Mouse (Mus musculus) forebrain, postnatal 0 days (tissue): ENCODE measurements around the gene Neurl1b. TPM values are rescaled to one million over a fixed set of nuclear protein-coding genes. Genes with fewer than 3 reads are reported as not detected.

ENCODE experiments used
- ATAC-seq: fragments of 200-750 bp; cut with Nextera tagmentation; 2 replicates; pipeline ENCODE4 v1.8.0; 2017; ENCODE audit warnings: mild to moderate bottlenecking, moderate library complexity
- DNase-seq: peaks from one replicate; pipeline ENCODE4 v3.0.0-alpha.2; 2015
- H3K27ac ChIP-seq: fragments of 300-500 bp; sonication (generic); 2 replicates; pipeline ENCODE4 v1.5.1; 2014; ENCODE audit warnings: low read depth, mild to moderate bottlenecking, antibody characterized with exemption, low read length, moderate library complexity, mixed read lengths
- H3K27me3 ChIP-seq: fragments of 300-500 bp; sonication (generic); 2 replicates; pipeline ENCODE4 v1.6.1; 2014; ENCODE audit warnings: mild to moderate bottlenecking, low read length, mixed read lengths; ENCODE audit not compliant: insufficient read depth
- H3K36me3 ChIP-seq: fragments of 300-500 bp; sonication (generic); 2 replicates; pipeline ENCODE4 v1.6.1; 2014; ENCODE audit warnings: mild to moderate bottlenecking, moderate library complexity; ENCODE audit not compliant: insufficient read depth
- H3K4me1 ChIP-seq: fragments of 300-500 bp; sonication (generic); 2 replicates; pipeline ENCODE4 v1.6.1; 2014; ENCODE audit warnings: antibody characterized with exemption; ENCODE audit not compliant: insufficient read depth
- H3K4me2 ChIP-seq: fragments of 300-500 bp; sonication (generic); 2 replicates; pipeline ENCODE4 v1.6.1; 2014; ENCODE audit warnings: low read depth, mild to moderate bottlenecking, moderate library complexity
- H3K4me3 ChIP-seq: fragments of 300-500 bp; sonication (generic); 2 replicates; pipeline ENCODE4 v1.5.1; 2014; ENCODE audit warnings: low read depth, low read length, mixed read lengths
- H3K9ac ChIP-seq: fragments of 300-500 bp; sonication (generic); 2 replicates; pipeline ENCODE4 v1.6.1; 2014; ENCODE audit warnings: mild to moderate bottlenecking
- H3K9me3 ChIP-seq: fragments of 300-500 bp; sonication (generic); 2 replicates; pipeline ENCODE4 v1.6.1; 2016; ENCODE audit warnings: low read length
- CTCF ChIP-seq: sonication (generic); IDR thresholded peaks from 2 replicates; pipeline ENCODE4 v1.5.1; 2016; ENCODE audit warnings: antibody characterized with exemption, control low read depth, low read depth
- WGBS: fragments of 180-500 bp; shearing (Covaris S2); extraction: QIAGEN DNeasy Blood & Tissue Kit; methylation state at CpG from one replicate; pipeline ENCODE4 v1.1.7; 2014; 5-methylcytosine and 5-hydroxymethylcytosine counted together
- polyA plus RNA-seq: library from polyadenylated mRNA; unstranded; fragments of >200 nt; fragmentation: Nextera tagmentation; extraction: Ambion mirVana; gene quantifications from 2 replicates; pipeline ENCODE4 v1.2.1, GENCODE M21; 2015
- total RNA-seq: library from RNA; depleted of rRNA; stranded (reverse); fragments of >200 nt; gene quantifications from 2 replicates; pipeline ENCODE4 v1.2.3, GENCODE M21; 2014; rRNA removed

Gene Neurl1b
- 59.1 and 74.1 TPM in 2 replicates for total RNA-seq
- polyA plus RNA-seq = 2.2 and 3.9 TPM in 2 replicates

DNA sequence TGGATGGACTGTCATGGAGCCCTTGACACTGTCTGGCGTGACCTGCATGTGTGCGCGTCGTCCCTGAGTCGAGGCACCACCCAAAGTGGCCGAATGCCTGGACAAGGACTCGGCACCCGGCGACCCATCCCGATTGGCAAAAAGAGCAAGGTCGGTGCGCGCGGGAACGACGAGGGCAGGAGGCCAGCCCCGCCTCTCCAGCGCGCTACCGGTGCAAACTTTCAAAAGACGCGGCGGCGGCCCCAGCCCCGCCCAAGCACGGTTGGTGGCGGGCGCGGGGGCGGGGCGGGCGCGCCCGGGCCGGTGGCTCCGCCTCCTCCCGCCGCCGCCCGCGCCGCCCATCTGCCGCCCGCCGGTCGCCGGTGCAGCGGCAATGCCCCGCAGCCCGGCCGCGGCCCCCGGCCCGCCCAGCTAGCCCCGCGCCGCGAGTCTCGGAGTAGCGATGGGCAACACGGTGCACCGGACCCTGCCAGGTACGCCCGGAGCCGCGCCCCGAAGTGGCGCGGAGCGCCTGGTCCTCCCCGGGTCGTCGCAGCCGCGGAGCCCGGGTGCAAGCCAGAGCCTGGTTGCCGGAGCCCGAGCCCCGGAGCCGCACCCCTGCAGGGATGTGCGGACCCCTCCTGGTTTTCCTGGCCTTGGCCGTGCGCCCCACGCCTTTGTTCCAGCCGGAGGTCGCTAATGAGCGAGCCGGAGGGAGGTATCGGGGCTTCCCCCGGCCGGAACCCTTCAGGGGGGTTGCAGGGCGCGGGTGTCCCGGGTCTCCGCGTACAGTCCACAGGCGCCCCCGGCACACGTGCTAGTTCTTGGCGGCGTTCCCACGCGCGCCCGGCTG, at the start of gene Neurl1b:
Gene Neurl1b (plus strand): TSS at position 307 of the 832 bp plus-strand sequence.
- ATAC-seq = peak; percentile 70; the same call in 1 of the 2 replicates
- 3% methylated on average over 101 of the region's 105 CpGs for WGBS
- Histone ChIP-seq H3K4me1 (peaks cover 5% of the 10 kb centered on the region; the same call in 1 of the 2 replicates), H3K4me3 (peak within 1 kb of the TSS; percentile 94), H3K9me3 (no peaks in the 10 kb centered on the region), H3K27me3 (no peaks in the 10 kb centered on the region; the same call in 1 of the 2 replicates), H3K27ac (peak within 1 kb of the TSS; percentile 76), H3K4me2 (peak within 1 kb of the TSS; percentile 87), H3K9ac (peak within 1 kb of the TSS; percentile 88), H3K36me3 (no peaks in the 10 kb centered on the region; the same call in 1 of the 2 replicates)
- DNase-seq = peak; percentile 63
- TF ChIP-seq CTCF = no peak; the same call in 1 of the 2 replicates

DNA sequence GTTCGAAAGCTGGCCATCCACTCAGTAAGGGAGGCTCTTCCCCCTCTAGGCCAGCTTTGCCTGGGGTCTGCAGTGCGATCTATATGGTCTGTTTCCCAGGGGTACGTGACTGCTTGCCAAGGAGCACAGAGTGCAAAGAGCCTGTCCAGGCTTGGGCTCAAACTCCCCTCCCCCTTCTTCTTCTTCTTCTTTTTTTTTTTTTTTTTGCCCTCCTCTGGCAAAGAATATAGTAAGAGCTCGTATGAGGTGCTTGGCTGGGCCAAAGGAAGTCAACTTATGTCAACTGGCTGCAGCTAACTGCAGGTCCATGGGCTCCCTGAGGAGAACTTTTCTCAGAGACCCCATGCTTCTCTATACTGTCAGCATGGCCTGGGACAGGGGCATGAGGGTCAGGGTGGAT, 47.8 kb upstream of the Neurl1b start:
- no peak for TF ChIP-seq CTCF
- Histone ChIP-seq H3K4me1 (0 out of 2 replicates have a peak, but pooled peaks cover 3% of the 10 kb centered on the region), H3K4me3 (no peak overlapping the region), H3K9ac (no peak overlapping the region), H3K9me3 (no peaks in the 10 kb centered on the region), H3K27ac (no peak overlapping the region), H3K27me3 (no peaks in the 10 kb centered on the region), H3K36me3 (no peaks in the 10 kb centered on the region), H3K4me2 (no peak overlapping the region)
- DNase-seq = no peak
- ATAC-seq = no peak
- WGBS = 75% methylated on average over 4 of the region's 4 CpGs

GRCm38 (mm10) chr17:26368336-26368992, 46.2 kb upstream of the Neurl1b start:
- ATAC-seq (no peak), DNase-seq (no peak)
- no peaks in the 10 kb centered on the region for H3K27me3 ChIP-seq
- no peak overlapping the region for H3K9ac ChIP-seq
- no peak overlapping the region for H3K4me2 ChIP-seq
- H3K9me3 ChIP-seq = no peaks in the 10 kb centered on the region
- no peak overlapping the region for H3K27ac ChIP-seq
- H3K4me1 ChIP-seq = no peaks in the 10 kb centered on the region
- no peaks in the 10 kb centered on the region for H3K36me3 ChIP-seq
- H3K4me3 ChIP-seq = no peak overlapping the region
- WGBS = 58% methylated on average over 10 of the region's 10 CpGs
- no peak for TF ChIP-seq CTCF

- Histone ChIP-seq H3K27me3 (no peaks in the 10 kb centered on the region), H3K27ac (no peak overlapping the region), H3K4me2 (no peak overlapping the region), H3K36me3 (no peaks in the 10 kb centered on the region), H3K4me3 (no peak overlapping the region), H3K4me1 (no peaks in the 10 kb centered on the region), H3K9ac (no peak overlapping the region), H3K9me3 (no peaks in the 10 kb centered on the region)
- ATAC-seq (peak; percentile 42), DNase-seq (peak; percentile 50)
- 31% methylated on average over 9 of the region's 9 CpGs for WGBS
- TF ChIP-seq CTCF = peak; percentile 57
Measured at GRCm38 (mm10) chr17:26370521-26371245, 43.9 kb upstream of the Neurl1b start.

DNA sequence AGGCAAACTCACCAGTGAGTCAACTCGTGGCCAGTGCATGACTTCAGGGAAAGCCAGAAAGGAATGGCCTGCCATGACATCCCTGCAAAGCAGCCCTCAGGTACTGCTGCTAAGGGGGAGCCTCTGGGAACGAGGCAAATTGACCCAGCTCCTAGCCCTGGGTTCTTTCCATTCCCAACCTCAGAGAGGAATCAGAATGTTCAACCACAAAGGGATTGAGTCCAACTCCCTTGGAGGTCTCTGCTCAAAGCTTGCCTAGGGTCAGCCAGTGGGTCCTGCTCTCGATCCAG, 43.4 kb upstream of the Neurl1b start:
- WGBS = 53% methylated on average over 3 of the region's 3 CpGs
- Histone ChIP-seq H3K9me3 (no peaks in the 10 kb centered on the region), H3K4me2 (no peak overlapping the region)

GRCm38 (mm10) chr17:26373211-26373610, 41.4 kb upstream of the Neurl1b start:
- no peak for TF ChIP-seq CTCF
- Histone ChIP-seq H3K36me3 (no peaks in the 10 kb centered on the region), H3K9ac (no peak overlapping the region), H3K9me3 (no peaks in the 10 kb centered on the region), H3K4me2 (no peak overlapping the region), H3K27me3 (no peaks in the 10 kb centered on the region), H3K27ac (no peak overlapping the region), H3K4me3 (no peak overlapping the region), H3K4me1 (no peaks in the 10 kb centered on the region)
- DNase-seq = no peak
- ATAC-seq = no peak; the same call in 1 of the 2 replicates
- 70% methylated on average over 5 of the region's 5 CpGs for WGBS

More for the DNA sequence above, 43.4 kb upstream of the Neurl1b start:
- no peaks in the 10 kb centered on the region for H3K27me3 ChIP-seq
- DNase-seq (no peak), ATAC-seq (no peak)
- no peak overlapping the region for H3K4me3 ChIP-seq
- no peak overlapping the region for H3K9ac ChIP-seq
- no peak overlapping the region for H3K27ac ChIP-seq
- TF ChIP-seq CTCF = no peak
- H3K4me1 ChIP-seq = no peaks in the 10 kb centered on the region
- H3K36me3 ChIP-seq = no peaks in the 10 kb centered on the region

GRCm38 (mm10) chr17:26376416-26376815, 38.2 kb upstream of the Neurl1b start:
- no peak overlapping the region for H3K4me2 ChIP-seq
- H3K4me1 ChIP-seq = peaks cover 6% of the 10 kb centered on the region
- H3K4me3 ChIP-seq = no peak overlapping the region
- H3K36me3 ChIP-seq = no peaks in the 10 kb centered on the region
- no peak for TF ChIP-seq CTCF
- ATAC-seq (no peak), DNase-seq (no peak)
- H3K9me3 ChIP-seq = no peaks in the 10 kb centered on the region
- no peak overlapping the region for H3K9ac ChIP-seq
- WGBS = 63% methylated on average over 1 of the region's 1 CpGs
- H3K27ac ChIP-seq = no peak overlapping the region
- no peaks in the 10 kb centered on the region for H3K27me3 ChIP-seq
